Mouse (Mus musculus): ENCODE results near the gene Nhsl1. TPM values are rescaled to one million over a fixed set of nuclear protein-coding genes. Genes with fewer than 3 reads are reported as not detected.

Nhsl1 gene
- polyA plus RNA-seq, 1 experiment, result 12.1 TPM

DNA sequence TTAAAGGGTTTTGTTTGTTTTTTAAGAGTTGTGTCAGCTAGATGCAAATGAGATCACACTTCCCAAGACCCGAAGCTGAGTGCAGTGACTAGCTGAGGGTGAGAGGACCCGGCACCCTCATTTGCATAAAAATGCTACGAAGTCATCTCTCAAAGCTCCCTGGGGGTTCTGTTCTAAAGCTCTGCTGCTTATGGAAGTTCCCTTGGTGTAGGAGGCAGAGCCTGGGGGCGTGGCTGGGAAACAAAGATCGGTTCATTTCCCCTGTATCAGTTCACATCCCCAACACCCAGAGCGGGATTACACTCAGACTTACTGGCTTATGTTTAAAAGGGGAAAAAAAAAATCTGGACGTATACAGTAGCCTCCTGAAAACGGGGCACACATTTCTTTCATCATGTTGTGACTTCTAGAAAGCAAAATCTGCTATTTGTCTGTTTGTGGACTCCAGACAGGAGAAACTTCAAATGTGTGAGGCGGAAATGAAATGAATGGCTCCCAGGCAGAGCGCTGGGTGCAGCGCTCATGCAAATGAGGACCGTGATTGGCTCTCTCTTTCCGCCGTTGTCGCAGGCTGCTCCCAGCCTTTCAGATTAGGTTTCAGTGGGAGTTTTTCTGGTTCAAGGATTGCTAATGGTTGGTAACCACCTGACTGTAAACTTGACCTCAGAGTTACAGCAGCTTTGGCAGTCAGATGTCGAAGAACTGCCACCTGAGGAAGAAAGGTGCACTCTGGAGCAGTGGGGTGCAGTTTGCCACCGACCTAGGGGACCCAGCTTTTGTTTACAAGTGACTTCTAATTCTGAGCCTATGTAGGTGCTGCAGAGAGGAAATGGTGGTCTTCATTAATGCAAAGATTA is 150.7 kb downstream of the Nhsl1 start:
- peaks cover 2% of the 10 kb centered on the region; the same call in 1 of the 2 replicates for H3K4me1 ChIP-seq (ENCODE audit: control insufficient read depth, insufficient read depth, low read length)
- no peak overlapping the region for H3K4me3 ChIP-seq (ENCODE audit: insufficient read depth, low read length)
- H3K27ac ChIP-seq (ENCODE audit: insufficient read depth, low read length), result no peak overlapping the region
- TF ChIP-seq POLR2A (IDR thresholded peaks at IDR 0.05; ENCODE audit: extremely low read depth, insufficient read depth, low read length) (no peak), CTCF (IDR thresholded peaks at IDR 0.05; ENCODE audit: extremely low read depth, insufficient read depth, low read length) (no peak)

DNA sequence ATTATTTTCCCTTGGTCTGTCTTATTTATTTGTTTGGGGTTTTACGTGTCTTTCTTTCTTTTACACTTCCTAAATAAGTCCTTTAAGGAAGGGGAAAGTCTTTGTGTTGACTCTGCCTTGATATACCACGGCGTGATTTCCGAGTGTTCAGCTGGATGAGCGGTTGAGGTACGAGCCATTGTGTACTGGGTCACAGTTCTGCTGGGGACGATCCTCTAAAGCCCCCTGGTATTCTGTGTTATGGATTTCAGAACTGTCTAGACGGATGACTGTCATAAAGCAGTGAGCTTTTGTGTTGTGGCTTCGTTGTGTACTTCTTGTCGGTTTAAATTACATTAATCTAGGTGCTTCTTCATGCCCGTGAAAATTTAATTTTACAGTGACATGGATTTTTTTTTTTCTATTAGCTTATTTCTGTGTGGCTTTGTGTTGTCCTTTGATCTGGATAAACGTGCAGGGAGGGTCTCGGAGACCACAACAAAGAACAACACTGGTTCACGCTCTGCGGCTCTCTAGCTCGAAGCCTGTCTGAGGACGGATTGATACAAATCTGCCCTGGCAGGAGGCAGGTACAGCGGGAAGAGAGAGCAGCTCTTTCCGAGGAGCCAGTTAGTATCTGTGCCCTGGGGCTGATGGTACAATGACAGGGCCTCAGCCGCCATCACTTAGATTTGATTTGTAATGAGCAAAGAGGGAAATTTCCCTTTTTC is 151.7 kb downstream of the Nhsl1 start:
- Histone ChIP-seq H3K4me1 (ENCODE audit: control insufficient read depth, insufficient read depth, low read length) (peaks cover 2% of the 10 kb centered on the region; the same call in 1 of the 2 replicates), H3K27ac (ENCODE audit: insufficient read depth, low read length) (no peak overlapping the region), H3K4me3 (ENCODE audit: insufficient read depth, low read length) (no peak overlapping the region)
- TF ChIP-seq CTCF (IDR thresholded peaks at IDR 0.05; ENCODE audit: extremely low read depth, insufficient read depth, low read length), result no peak
- no peak for TF ChIP-seq POLR2A (IDR thresholded peaks at IDR 0.05; ENCODE audit: extremely low read depth, insufficient read depth, low read length)

DNA sequence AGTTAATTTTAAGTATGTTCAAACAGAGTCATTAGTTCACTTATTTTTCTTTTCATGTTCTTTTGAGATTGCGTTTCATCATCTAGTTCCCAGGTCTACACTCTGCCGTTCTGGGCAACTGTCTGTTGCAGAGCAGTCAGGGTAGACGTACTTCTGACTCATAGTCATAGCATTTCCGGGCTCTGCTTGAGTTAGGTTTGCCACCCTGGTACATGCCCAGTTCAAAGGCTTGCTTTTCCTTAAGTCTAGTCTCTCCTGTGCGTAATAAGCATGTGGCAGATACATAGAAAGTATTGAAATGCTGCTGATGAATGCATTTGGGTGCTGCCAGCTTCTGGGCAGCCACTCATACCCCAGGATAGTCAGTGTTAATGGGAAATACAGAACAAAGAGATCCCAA is 152.9 kb downstream of the Nhsl1 start:
- peaks cover 2% of the 10 kb centered on the region; the same call in 1 of the 2 replicates for H3K4me1 ChIP-seq (ENCODE audit: control insufficient read depth, insufficient read depth, low read length)
- no peak for TF ChIP-seq POLR2A (IDR thresholded peaks at IDR 0.05; ENCODE audit: extremely low read depth, insufficient read depth, low read length)
- no peak for TF ChIP-seq CTCF (IDR thresholded peaks at IDR 0.05; ENCODE audit: extremely low read depth, insufficient read depth, low read length)
- no peak overlapping the region for H3K4me3 ChIP-seq (ENCODE audit: insufficient read depth, low read length)
- no peak overlapping the region for H3K27ac ChIP-seq (ENCODE audit: insufficient read depth, low read length)

DNA sequence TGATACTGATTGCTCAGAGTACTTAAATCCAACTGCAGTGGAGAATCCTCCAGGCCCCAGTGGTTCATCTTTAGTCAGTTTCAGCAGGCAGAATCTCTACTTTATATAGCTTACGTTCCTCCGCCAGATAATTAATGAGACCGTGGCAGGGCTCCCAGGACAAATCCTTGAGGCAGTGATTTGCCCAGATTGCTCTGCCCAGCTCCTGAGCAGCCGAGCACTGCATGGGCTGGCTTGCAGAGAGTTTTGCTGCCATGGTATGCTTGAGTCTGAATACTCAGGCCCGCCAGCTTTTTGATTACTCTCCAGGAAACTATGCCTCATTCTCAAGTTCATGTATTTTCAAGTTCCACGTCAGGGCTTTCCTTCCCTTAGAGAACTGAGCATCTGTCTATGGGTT is 156.3 kb downstream of the Nhsl1 start:
- H3K27ac ChIP-seq (ENCODE audit: insufficient read depth, low read length), result no peak overlapping the region
- no peak overlapping the region for H3K4me3 ChIP-seq (ENCODE audit: insufficient read depth, low read length)
- no peak for TF ChIP-seq CTCF (IDR thresholded peaks at IDR 0.05; ENCODE audit: extremely low read depth, insufficient read depth, low read length)
- no peak for TF ChIP-seq POLR2A (IDR thresholded peaks at IDR 0.05; ENCODE audit: extremely low read depth, insufficient read depth, low read length)
- no peaks in the 10 kb centered on the region; the same call in none of the 2 replicates for H3K4me1 ChIP-seq (ENCODE audit: control insufficient read depth, insufficient read depth, low read length)

DNA sequence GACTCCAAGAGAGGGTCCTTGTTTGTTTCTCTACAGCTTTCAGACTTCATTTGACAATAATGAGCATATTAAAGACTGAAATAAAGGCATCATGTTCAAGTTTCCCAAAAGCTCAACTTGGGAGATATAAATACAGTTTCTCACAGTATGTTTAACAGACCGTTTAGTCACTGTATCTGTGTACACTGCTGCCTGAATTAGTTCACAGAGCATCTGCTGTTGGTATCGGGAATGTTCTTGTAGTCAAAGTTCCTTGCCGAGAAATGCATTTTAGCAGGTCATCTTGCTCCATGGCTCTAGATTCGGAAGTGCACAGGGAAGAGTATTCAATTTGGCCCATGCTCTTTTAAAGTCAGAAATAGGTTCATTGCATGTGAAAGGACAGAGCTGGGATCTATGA is 159.5 kb downstream of the Nhsl1 start:
- Histone ChIP-seq H3K4me3 (ENCODE audit: insufficient read depth, low read length) (no peak overlapping the region), H3K27ac (ENCODE audit: insufficient read depth, low read length) (0 out of 2 replicates have a peak overlapping the region, but pooled peaks have one; percentile 35), H3K4me1 (ENCODE audit: control insufficient read depth, insufficient read depth, low read length) (peaks cover 3% of the 10 kb centered on the region)
- no peak for TF ChIP-seq CTCF (IDR thresholded peaks at IDR 0.05; ENCODE audit: extremely low read depth, insufficient read depth, low read length)
- no peak for TF ChIP-seq POLR2A (IDR thresholded peaks at IDR 0.05; ENCODE audit: extremely low read depth, insufficient read depth, low read length)

DNA sequence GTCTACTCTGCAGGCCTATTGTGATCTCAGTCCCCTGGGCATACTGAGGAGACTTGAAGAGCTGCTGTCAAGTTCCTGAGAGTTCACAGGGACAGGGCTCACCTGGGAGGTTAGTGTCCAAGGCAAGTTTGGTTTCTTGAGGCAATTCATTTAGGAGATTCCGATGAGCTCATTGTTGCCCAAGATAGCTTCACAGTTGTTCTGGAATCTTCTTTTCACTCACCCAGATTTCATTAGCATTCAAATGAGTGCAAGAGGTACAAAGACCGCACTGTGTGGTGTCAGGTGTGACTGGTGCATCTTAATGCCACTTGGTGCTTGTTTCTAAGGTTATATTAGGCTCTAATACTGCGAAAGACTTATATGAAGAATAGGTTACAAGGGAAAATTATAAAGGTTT is 160.5 kb downstream of the Nhsl1 start:
- no peak overlapping the region for H3K4me3 ChIP-seq (ENCODE audit: insufficient read depth, low read length)
- H3K4me1 ChIP-seq (ENCODE audit: control insufficient read depth, insufficient read depth, low read length), result peaks cover 3% of the 10 kb centered on the region
- TF ChIP-seq POLR2A (IDR thresholded peaks at IDR 0.05; ENCODE audit: extremely low read depth, insufficient read depth, low read length) (no peak), CTCF (IDR thresholded peaks at IDR 0.05; ENCODE audit: extremely low read depth, insufficient read depth, low read length) (no peak)
- no peak overlapping the region for H3K27ac ChIP-seq (ENCODE audit: insufficient read depth, low read length)

DNA sequence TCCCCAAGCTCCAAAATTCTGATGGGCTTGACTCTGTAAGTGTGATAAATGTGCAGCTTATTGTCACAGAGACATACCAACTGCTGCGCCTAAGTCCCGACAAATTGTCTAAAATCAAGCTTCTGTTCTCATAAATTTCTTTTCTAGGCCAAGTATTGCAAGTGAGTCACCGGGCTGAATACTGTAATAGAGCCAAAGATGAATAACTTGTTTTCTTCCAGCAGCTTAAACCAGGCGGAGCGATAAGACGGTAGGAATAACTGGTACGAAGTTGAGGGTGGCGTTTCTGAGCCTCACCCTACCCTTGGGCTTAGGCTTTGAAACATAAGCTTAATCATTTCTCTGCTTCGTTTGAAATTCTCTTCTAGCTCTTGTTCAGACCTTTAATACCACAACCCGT is 162.1 kb downstream of the Nhsl1 start:
- H3K27ac ChIP-seq (ENCODE audit: insufficient read depth, low read length), result no peak overlapping the region
- no peak for TF ChIP-seq CTCF (IDR thresholded peaks at IDR 0.05; ENCODE audit: extremely low read depth, insufficient read depth, low read length)
- no peak for TF ChIP-seq POLR2A (IDR thresholded peaks at IDR 0.05; ENCODE audit: extremely low read depth, insufficient read depth, low read length)
- H3K4me3 ChIP-seq (ENCODE audit: insufficient read depth, low read length), result no peak overlapping the region
- peaks cover 3% of the 10 kb centered on the region for H3K4me1 ChIP-seq (ENCODE audit: control insufficient read depth, insufficient read depth, low read length)

DNA sequence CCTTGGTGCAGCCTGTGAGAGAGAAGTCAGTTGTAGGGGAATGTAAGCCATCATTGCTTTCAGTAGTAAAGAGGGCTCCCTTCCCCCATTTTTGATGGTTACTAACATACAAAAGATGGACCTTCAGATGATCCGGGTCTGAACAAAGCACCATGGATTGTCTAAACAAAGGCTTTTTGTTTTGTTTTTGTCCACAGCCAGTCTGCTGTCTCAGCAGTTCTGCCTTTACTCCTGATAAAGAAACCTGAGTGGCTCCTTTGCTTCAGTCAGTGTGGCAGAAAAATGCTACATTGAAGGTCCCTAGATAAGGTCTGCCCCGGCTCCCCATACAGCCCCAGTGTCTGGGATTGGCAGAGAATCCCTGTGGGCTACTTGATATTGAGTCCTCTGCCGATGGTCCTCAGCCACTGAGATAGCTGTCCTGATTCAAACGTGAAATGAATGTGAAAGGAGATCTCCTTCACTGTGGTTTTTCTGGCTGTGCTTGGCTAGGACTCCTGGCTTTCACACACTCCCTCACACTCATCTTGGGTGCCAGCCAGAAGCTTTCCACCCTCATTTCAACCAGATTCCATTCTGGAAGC is 163.9 kb downstream of the Nhsl1 start:
- Histone ChIP-seq H3K27ac (ENCODE audit: insufficient read depth, low read length) (no peak overlapping the region), H3K4me3 (ENCODE audit: insufficient read depth, low read length) (no peak overlapping the region), H3K4me1 (ENCODE audit: control insufficient read depth, insufficient read depth, low read length) (peaks cover 3% of the 10 kb centered on the region)
- TF ChIP-seq POLR2A (IDR thresholded peaks at IDR 0.05; ENCODE audit: extremely low read depth, insufficient read depth, low read length) (no peak), CTCF (IDR thresholded peaks at IDR 0.05; ENCODE audit: extremely low read depth, insufficient read depth, low read length) (no peak)

DNA sequence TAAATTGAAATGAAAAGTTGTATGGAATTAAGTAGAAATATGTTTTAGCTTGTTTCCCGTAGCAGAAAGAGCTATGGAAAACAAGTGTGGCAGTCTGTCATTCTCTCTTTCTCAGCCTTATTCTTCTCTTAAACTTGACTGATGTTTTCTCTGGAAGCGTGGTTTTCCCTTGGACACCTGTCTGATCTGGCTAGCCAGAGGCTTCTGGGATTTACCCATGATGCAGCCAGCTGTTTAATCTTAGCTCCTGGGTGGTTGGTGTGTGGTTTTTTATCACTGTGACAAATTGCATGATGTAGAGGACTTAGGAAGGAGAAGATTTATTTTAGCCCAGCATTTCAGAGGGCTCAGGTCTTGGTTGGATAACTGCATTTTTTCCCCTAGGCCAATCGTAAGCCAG is 164.9 kb downstream of the Nhsl1 start:
- Histone ChIP-seq H3K27ac (ENCODE audit: insufficient read depth, low read length) (no peak overlapping the region), H3K4me1 (ENCODE audit: control insufficient read depth, insufficient read depth, low read length) (peaks cover 3% of the 10 kb centered on the region; the same call in 1 of the 2 replicates), H3K4me3 (ENCODE audit: insufficient read depth, low read length) (no peak overlapping the region)
- TF ChIP-seq CTCF (IDR thresholded peaks at IDR 0.05; ENCODE audit: extremely low read depth, insufficient read depth, low read length) (no peak), POLR2A (IDR thresholded peaks at IDR 0.05; ENCODE audit: extremely low read depth, insufficient read depth, low read length) (no peak)

Data from cortical plate, adult 2 months (tissue).